Mouse (Mus musculus): Measurements from ENCODE around the gene Ttl. TPM values are rescaled to one million over a fixed set of nuclear protein-coding genes. Genes with fewer than 3 reads are reported as not detected.

Ttl gene
- polyA plus RNA-seq, 1 experiment, result 2.1 TPM

DNA sequence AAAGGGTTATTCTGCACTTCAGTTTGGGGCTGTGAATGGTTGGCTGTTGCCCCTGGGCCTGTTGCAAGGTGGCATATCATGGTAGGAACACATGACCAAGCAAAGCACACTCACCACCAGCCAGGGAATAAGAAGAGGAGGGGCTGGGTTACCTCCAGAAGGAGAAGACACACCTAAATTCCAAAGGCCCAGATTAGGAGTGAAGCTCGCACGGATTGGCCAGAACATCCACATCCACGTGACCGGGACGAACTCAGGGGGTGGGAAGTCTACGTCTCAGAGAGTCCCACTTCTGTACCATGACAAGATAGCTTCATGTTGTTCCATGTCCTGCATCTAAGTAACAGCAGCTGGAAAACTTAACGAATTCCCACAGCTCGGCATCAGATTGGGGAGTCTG is 8.5 kb upstream of the Ttl start:
- Histone ChIP-seq H3K4me3 (ENCODE audit: extremely low read depth, insufficient read depth, insufficient read length) (no peak overlapping the region), H3K36me3 (ENCODE audit: control insufficient read depth, insufficient read depth, low read length) (no peaks in the 10 kb centered on the region), H3K27ac (ENCODE audit: insufficient read depth, low read length) (no peak overlapping the region), H3K4me1 (ENCODE audit: control insufficient read depth, insufficient read depth, insufficient read length) (no peaks in the 10 kb centered on the region), H3K27me3 (ENCODE audit: control insufficient read depth, insufficient read depth, low read length) (no peaks in the 10 kb centered on the region)
- 96% methylated on average over 8 of the region's 8 CpGs for WGBS
- DNase-seq (ENCODE audit: low read depth in 1 of 2, low spot score in 2 of 2), result no peak
- TF ChIP-seq CTCF (IDR thresholded peaks at IDR 0.05; ENCODE audit: extremely low read depth, insufficient read depth, insufficient read length, insufficient replicate concordance) (no peak), POLR2A (IDR thresholded peaks at IDR 0.05; ENCODE audit: low read depth, low read length) (no peak)

DNA sequence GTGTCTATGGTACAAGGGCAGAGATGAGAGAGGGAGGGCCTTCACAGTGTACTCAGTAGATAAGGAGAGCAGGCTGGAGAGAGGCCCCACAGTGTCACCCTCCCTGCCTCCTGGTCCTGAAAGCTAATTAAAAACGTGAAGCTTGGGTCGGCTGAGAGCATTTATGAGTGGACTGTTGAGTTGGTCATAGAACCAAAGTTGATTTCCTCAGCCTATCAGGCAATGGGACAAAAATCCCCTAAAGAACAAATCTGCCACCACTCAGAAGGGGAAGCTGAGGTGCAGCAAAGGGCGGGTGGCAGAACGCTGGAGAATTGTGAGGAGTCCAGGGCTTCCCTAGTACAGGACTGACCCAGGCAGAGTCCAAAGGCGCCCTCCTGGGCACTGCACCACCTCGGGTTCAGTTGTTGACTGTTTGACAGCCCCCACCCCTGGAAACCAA is 7.8 kb upstream of the Ttl start:
- H3K4me1 ChIP-seq (ENCODE audit: control insufficient read depth, insufficient read depth, insufficient read length), result no peaks in the 10 kb centered on the region
- H3K4me3 ChIP-seq (ENCODE audit: extremely low read depth, insufficient read depth, insufficient read length), result no peak overlapping the region
- no peaks in the 10 kb centered on the region for H3K36me3 ChIP-seq (ENCODE audit: control insufficient read depth, insufficient read depth, low read length)
- no peak for TF ChIP-seq POLR2A (IDR thresholded peaks at IDR 0.05; ENCODE audit: low read depth, low read length)
- TF ChIP-seq CTCF (IDR thresholded peaks at IDR 0.05; ENCODE audit: extremely low read depth, insufficient read depth, insufficient read length, insufficient replicate concordance), result no peak
- H3K27ac ChIP-seq (ENCODE audit: insufficient read depth, low read length), result no peak overlapping the region
- no peaks in the 10 kb centered on the region for H3K27me3 ChIP-seq (ENCODE audit: control insufficient read depth, insufficient read depth, low read length)
- 79% methylated on average over 6 of the region's 6 CpGs for WGBS
- DNase-seq (ENCODE audit: low read depth in 1 of 2, low spot score in 2 of 2), result no peak

DNA sequence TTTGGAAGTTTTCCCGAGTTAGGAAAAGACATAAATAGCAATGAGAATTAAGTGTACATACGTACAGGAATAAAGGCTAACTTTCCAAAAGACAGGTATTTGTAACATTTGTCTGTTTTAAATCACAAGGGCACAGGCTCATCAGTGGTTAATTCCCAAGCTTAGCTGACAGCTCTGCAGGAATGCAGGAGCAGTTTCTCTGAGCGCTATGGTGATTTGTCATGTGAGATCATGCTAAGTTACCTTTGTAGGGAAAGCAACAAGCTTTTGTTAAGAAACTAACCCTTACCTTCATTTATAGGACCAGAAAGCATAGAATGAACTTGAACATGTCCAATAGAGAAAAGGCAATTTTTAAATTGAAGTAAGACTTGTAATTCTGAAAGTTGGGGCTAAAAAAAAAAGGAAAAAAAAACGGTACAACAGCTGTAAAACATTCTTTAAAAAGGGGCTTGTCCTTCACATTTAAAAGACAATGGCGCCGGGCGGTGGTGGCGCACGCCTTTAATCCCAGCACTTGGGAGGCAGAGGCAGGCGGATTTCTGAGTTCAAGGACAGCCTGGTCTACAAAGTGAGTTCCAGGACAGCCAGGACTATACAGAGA is 4.2 kb upstream of the Ttl start:
- DNase-seq (ENCODE audit: low read depth in 1 of 2, low spot score in 2 of 2), result no peak
- Histone ChIP-seq H3K27ac (ENCODE audit: insufficient read depth, low read length) (no peak overlapping the region), H3K4me3 (ENCODE audit: extremely low read depth, insufficient read depth, insufficient read length) (no peak overlapping the region), H3K4me1 (ENCODE audit: control insufficient read depth, insufficient read depth, insufficient read length) (peaks cover 3% of the 10 kb centered on the region; the same call in 1 of the 2 replicates), H3K27me3 (ENCODE audit: control insufficient read depth, insufficient read depth, low read length) (no peaks in the 10 kb centered on the region), H3K36me3 (ENCODE audit: control insufficient read depth, insufficient read depth, low read length) (no peaks in the 10 kb centered on the region)
- TF ChIP-seq CTCF (IDR thresholded peaks at IDR 0.05; ENCODE audit: extremely low read depth, insufficient read depth, insufficient read length, insufficient replicate concordance) (no peak), POLR2A (IDR thresholded peaks at IDR 0.05; ENCODE audit: low read depth, low read length) (no peak)
- 86% methylated on average over 10 of the region's 10 CpGs for WGBS

DNA sequence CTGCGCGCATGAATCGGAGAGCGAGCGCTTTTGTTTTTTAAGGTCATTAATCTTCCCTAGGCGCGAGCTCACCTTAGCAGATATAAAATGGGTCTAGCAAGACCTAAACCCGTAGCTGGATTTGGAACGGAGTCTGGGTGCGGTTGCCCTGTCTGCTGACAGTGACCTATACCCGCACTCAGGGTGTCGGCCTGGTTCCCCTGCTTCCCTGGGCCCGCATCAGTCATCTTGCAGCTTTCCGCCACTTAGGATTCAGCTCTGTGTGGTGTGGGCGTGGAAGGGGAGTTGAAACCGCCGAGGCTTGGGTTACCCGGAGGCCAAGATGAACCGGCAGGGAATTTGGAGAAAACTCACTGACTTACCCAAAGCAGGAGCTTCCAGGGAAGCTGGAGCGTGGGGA is 584 bp downstream of the Ttl start:
- 2% methylated on average over 20 of the region's 20 CpGs for WGBS
- TF ChIP-seq CTCF (IDR thresholded peaks at IDR 0.05; ENCODE audit: extremely low read depth, insufficient read depth, insufficient read length, insufficient replicate concordance) (no peak), POLR2A (IDR thresholded peaks at IDR 0.05; ENCODE audit: low read depth, low read length) (no peak)

DNA sequence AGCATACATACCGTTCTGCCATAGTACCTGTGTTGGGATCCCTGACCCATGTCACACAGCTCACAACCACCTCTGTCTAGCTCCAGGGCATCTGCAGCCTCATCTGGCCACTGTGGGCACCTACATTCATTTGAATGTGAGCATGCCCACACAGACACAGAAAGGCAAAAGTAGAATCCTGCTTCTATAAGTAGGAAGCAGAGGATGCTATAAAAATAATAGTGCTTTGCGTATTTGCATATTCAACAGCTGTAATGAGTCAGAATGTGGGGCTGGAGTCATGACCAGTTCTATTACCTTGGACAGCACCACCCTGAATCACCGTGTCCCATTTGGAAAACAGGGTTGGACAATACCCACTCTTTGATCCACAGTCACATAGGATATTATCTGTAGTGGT is 4.6 kb downstream of the Ttl start:
- Histone ChIP-seq H3K4me1 (ENCODE audit: control insufficient read depth, insufficient read depth, insufficient read length) (peaks cover 3% of the 10 kb centered on the region; the same call in 1 of the 2 replicates), H3K27me3 (ENCODE audit: control insufficient read depth, insufficient read depth, low read length) (no peaks in the 10 kb centered on the region), H3K4me3 (ENCODE audit: extremely low read depth, insufficient read depth, insufficient read length) (no peak overlapping the region), H3K36me3 (ENCODE audit: control insufficient read depth, insufficient read depth, low read length) (no peaks in the 10 kb centered on the region), H3K27ac (ENCODE audit: insufficient read depth, low read length) (no peak overlapping the region)
- TF ChIP-seq CTCF (IDR thresholded peaks at IDR 0.05; ENCODE audit: extremely low read depth, insufficient read depth, insufficient read length, insufficient replicate concordance), result no peak
- TF ChIP-seq POLR2A (IDR thresholded peaks at IDR 0.05; ENCODE audit: low read depth, low read length), result no peak
- 91% methylated on average over 3 of the region's 3 CpGs for WGBS
- no peak for DNase-seq (ENCODE audit: low read depth in 1 of 2, low spot score in 2 of 2)

More for the DNA sequence above, 584 bp downstream of the Ttl start:
- no peaks in the 10 kb centered on the region for H3K27me3 ChIP-seq (ENCODE audit: control insufficient read depth, insufficient read depth, low read length)
- no peak overlapping the region for H3K27ac ChIP-seq (ENCODE audit: insufficient read depth, low read length)
- no peaks in the 10 kb centered on the region for H3K36me3 ChIP-seq (ENCODE audit: control insufficient read depth, insufficient read depth, low read length)
- peak in 1 of 2 experiments; percentile 7 for DNase-seq (ENCODE audit: low read depth in 1 of 2, low spot score in 2 of 2)
- H3K4me1 ChIP-seq (ENCODE audit: control insufficient read depth, insufficient read depth, insufficient read length), result peaks cover 3% of the 10 kb centered on the region; the same call in 1 of the 2 replicates
- peak overlapping the region; percentile 79 for H3K4me3 ChIP-seq (ENCODE audit: extremely low read depth, insufficient read depth, insufficient read length)

DNA sequence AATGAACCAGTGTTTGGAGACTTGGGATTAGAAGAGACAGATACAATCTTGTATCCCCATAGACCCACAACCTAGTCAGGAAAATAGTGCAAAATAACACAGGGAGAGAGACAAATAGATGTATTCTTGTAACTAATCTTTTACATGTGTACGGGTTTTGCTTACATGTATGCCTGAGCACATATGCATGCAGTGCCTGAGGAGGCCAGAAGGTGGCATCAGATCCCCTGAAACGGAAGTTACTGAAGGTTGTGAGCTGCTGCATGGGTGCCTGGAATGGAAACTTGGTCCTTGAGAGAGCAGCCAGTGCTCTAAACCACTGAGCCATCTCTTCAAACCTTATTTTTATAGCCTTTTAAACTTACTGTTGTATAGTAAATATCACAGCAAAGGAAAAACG is 12.6 kb downstream of the Ttl start:
- peak in 1 of 2 experiments; percentile 24 for DNase-seq (ENCODE audit: low read depth in 1 of 2, low spot score in 2 of 2)
- Histone ChIP-seq H3K27ac (ENCODE audit: insufficient read depth, low read length) (no peak overlapping the region), H3K4me3 (ENCODE audit: extremely low read depth, insufficient read depth, insufficient read length) (no peak overlapping the region), H3K27me3 (ENCODE audit: control insufficient read depth, insufficient read depth, low read length) (no peaks in the 10 kb centered on the region), H3K36me3 (ENCODE audit: control insufficient read depth, insufficient read depth, low read length) (no peaks in the 10 kb centered on the region; the same call in 1 of the 2 replicates), H3K4me1 (ENCODE audit: control insufficient read depth, insufficient read depth, insufficient read length) (no peaks in the 10 kb centered on the region)
- WGBS, result 91% methylated on average over 3 of the region's 3 CpGs
- TF ChIP-seq CTCF (IDR thresholded peaks at IDR 0.05; ENCODE audit: extremely low read depth, insufficient read depth, insufficient read length, insufficient replicate concordance) (no peak), POLR2A (IDR thresholded peaks at IDR 0.05; ENCODE audit: low read depth, low read length) (no peak)

DNA sequence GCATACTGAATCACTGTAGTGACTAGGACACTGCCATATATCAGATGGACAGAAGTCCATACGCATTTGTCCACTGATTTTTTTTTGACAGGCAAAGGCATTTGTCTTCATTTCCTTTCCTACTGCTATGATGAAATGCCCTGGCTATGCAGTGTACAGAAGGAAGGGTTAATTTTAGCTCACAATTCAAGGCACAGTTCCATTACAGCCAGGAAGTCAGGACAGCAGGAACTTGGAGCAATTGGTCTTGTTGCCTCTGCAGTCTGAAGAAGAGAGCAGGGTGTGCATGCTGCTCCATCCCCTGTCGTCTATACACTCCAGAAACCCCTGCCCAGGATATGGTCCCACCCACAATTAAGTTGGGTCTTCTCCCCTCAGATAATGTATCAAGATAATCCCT is 13.5 kb downstream of the Ttl start:
- Histone ChIP-seq H3K27me3 (ENCODE audit: control insufficient read depth, insufficient read depth, low read length) (no peaks in the 10 kb centered on the region), H3K36me3 (ENCODE audit: control insufficient read depth, insufficient read depth, low read length) (no peaks in the 10 kb centered on the region; the same call in 1 of the 2 replicates), H3K27ac (ENCODE audit: insufficient read depth, low read length) (no peak overlapping the region), H3K4me1 (ENCODE audit: control insufficient read depth, insufficient read depth, insufficient read length) (no peaks in the 10 kb centered on the region), H3K4me3 (ENCODE audit: extremely low read depth, insufficient read depth, insufficient read length) (no peak overlapping the region)
- no peak for DNase-seq (ENCODE audit: low read depth in 1 of 2, low spot score in 2 of 2)
- 84% methylated on average over 2 of the region's 2 CpGs for WGBS
- TF ChIP-seq POLR2A (IDR thresholded peaks at IDR 0.05; ENCODE audit: low read depth, low read length) (no peak), CTCF (IDR thresholded peaks at IDR 0.05; ENCODE audit: extremely low read depth, insufficient read depth, insufficient read length, insufficient replicate concordance) (no peak)

Data from spleen, adult 2 months (tissue).